8 mouse cellular contexts compared by ENCODE assay signal in the genomic region with DNA sequence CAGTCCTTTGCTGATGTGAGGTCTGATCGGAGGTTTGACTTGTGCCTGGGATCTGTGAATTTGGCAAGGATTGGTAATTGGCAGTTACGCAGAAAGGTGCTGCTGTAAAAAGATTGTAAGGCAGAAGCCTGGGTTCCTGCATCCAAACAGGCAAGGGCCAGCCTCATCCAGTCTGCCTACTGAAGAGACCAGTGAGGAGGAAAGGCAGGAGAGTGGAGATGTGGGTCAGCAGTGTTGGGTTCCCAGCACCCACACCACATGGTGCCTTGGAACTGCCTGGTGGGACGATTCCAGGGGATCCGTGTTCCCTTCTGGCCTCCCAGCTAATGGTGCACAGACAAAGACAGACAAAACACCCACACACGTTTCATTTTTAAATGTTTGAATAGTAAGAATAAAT. TPM values are rescaled to one million over a fixed set of nuclear protein-coding genes. Genes with fewer than 3 reads are reported as not detected.
A peak's percentile ranks its signal among the peaks of the same experiment; 100 is the strongest.
DNase-seq lines count a peak whose midpoint lies in the region; ATAC-seq and TF ChIP-seq lines count a peak whose summit lies in the region.
"Had no signal": no experiment of that assay in that cellular context is flagged by ENCODE, and none has a peak within 500 bp of the region (broad histone marks: within the 10 kb centered on the region; RNA-seq: fewer than 3 reads in every experiment).

No protein-coding gene starts in this region.

- H3K36me3 ChIP-seq in lung, embryonic 14.5 days (ENCODE audit: insufficient read depth): peaks cover 19% of the 10 kb centered on the region
- H3K36me3 ChIP-seq in hindbrain, embryonic 14.5 days (replicated peaks; ENCODE audit: control insufficient read depth, insufficient read depth): peaks cover 32% of the 10 kb centered on the region
- peaks cover 23% of the 10 kb centered on the region for H3K36me3 ChIP-seq in midbrain, embryonic 10.5 days

- DNase-seq in lung, embryonic 14.5 days: no peak
- DNase-seq in lung, adult 2 months: no peak
- peak; percentile 18 to 25 for DNase-seq in cerebellum, postnatal 25 days
- DNase-seq in hindbrain, embryonic 14.5 days (ENCODE audit: low spot score): no peak
- no peak for DNase-seq in midbrain, embryonic 10.5 days (ENCODE audit: low spot score)
- no peak for DNase-seq in lung, postnatal 36 days

- 53% methylated on average over 5 of the region's 5 CpGs for WGBS in lung, embryonic 14.5 days
- 45% methylated on average over 5 of the region's 5 CpGs for WGBS in lung, adult 2 months
- 67% methylated on average over 5 of the region's 5 CpGs for WGBS in hindbrain, embryonic 14.5 days
- WGBS in midbrain, embryonic 10.5 days: 74% methylated on average over 5 of the region's 5 CpGs

- no peaks in the 10 kb centered on the region for H3K27me3 ChIP-seq in lung, embryonic 14.5 days (ENCODE audit: insufficient read depth, low read length)
- H3K27me3 ChIP-seq in hindbrain, embryonic 14.5 days (ENCODE audit: control insufficient read depth, insufficient read depth, low read length): no peaks in the 10 kb centered on the region
- H3K27me3 ChIP-seq in midbrain, embryonic 10.5 days (ENCODE audit: low read depth, poor library complexity, severe bottlenecking): no peaks in the 10 kb centered on the region

- peaks cover 9% of the 10 kb centered on the region; the same call in 1 of the 2 replicates for H3K4me1 ChIP-seq in lung, embryonic 14.5 days (ENCODE audit: insufficient read depth)
- peaks cover 3% of the 10 kb centered on the region; the same call in 1 of the 2 replicates for H3K4me1 ChIP-seq in lung, adult 2 months (ENCODE audit: control insufficient read depth, insufficient read depth, low read length)
- H3K4me1 ChIP-seq in hindbrain, embryonic 14.5 days (replicated peaks; ENCODE audit: control insufficient read depth, insufficient read depth, low read length): peaks cover 13% of the 10 kb centered on the region
- peaks cover 21% of the 10 kb centered on the region for H3K4me1 ChIP-seq in midbrain, embryonic 10.5 days

- peak overlapping the region; percentile 71 for H3K9ac ChIP-seq in lung, embryonic 14.5 days
- H3K9ac ChIP-seq in hindbrain, embryonic 14.5 days: peak overlapping the region; percentile 79

- H3K4me2 ChIP-seq in lung, embryonic 14.5 days: peak overlapping the region; percentile 77
- H3K4me2 ChIP-seq in hindbrain, embryonic 14.5 days (replicated peaks): peak overlapping the region; percentile 86

- no peaks in the 10 kb centered on the region for H3K9me3 ChIP-seq in lung, embryonic 14.5 days (ENCODE audit: low read depth, low read length)
- no peaks in the 10 kb centered on the region for H3K9me3 ChIP-seq in hindbrain, embryonic 14.5 days (ENCODE audit: control insufficient read depth, low read length)
- no peaks in the 10 kb centered on the region for H3K9me3 ChIP-seq in midbrain, embryonic 10.5 days (replicated peaks)

- TF ChIP-seq POLR2A in lung, adult 2 months (IDR thresholded peaks at IDR 0.05; ENCODE audit: borderline replicate concordance, extremely low read depth, low read depth, low read length): no peak

- peak overlapping the region; percentile 68 for H3K4me3 ChIP-seq in lung, embryonic 14.5 days (ENCODE audit: low read depth, low read length)
- no peak overlapping the region for H3K4me3 ChIP-seq in lung, adult 2 months (replicated peaks; ENCODE audit: extremely low read depth, low read depth, low read length)
- peak overlapping the region; percentile 70 for H3K4me3 ChIP-seq in hindbrain, embryonic 14.5 days (replicated peaks; ENCODE audit: low read length)
- H3K4me3 ChIP-seq in midbrain, embryonic 10.5 days: peak overlapping the region; percentile 79

- TF ChIP-seq CTCF in lung, embryonic 14.5 days (IDR thresholded peaks at IDR 0.05; ENCODE audit: low read depth): no peak
- TF ChIP-seq CTCF in lung, adult 2 months (IDR thresholded peaks at IDR 0.05; ENCODE audit: insufficient read depth, low read length): no peak

- no peak for ATAC-seq in lung, embryonic 14.5 days (ENCODE audit: insufficient read depth)
- ATAC-seq in hindbrain, embryonic 14.5 days (ENCODE audit: low FRiP score): no peak
- no peak for ATAC-seq in megakaryocyte progenitor cell, adult 5-6 weeks (replicated peaks; ENCODE audit: poor library complexity)

- peak overlapping the region; percentile 86; the same call in 1 of the 2 replicates for H3K27ac ChIP-seq in lung, embryonic 14.5 days (ENCODE audit: low read depth)
- H3K27ac ChIP-seq in hindbrain, embryonic 14.5 days: peak overlapping the region; percentile 92
- H3K27ac ChIP-seq in midbrain, embryonic 10.5 days (replicated peaks): peak overlapping the region; percentile 92

RNA-seq across cellular contexts. Expression of a gene that starts 1.1 kb away (rescaled TPM):
- polyA plus RNA-seq in lung, embryonic 14.5 days (2014; fragmentation: Nextera tagmentation; extraction: Ambion mirVana): 14.6 and 15.1 TPM in 2 replicates
- 2.0 and 2.5 TPM in 2 replicates for polyA plus RNA-seq in lung, adult 2 months (2012; rRNA removed)
- polyA plus RNA-seq in hindbrain, embryonic 14.5 days (2014; fragmentation: Nextera tagmentation; extraction: Ambion mirVana): 17.4 and 18.3 TPM in 2 replicates
- polyA plus RNA-seq in midbrain, embryonic 10.5 days (2016; fragmentation: Nextera tagmentation; extraction: Ambion mirVana): 14.6 and 16.6 TPM in 2 replicates
- 11.6 and 12.4 TPM in 2 replicates for total RNA-seq in megakaryocyte progenitor cell, adult 5-6 weeks (2015)
- 6.8 and 7.3 TPM in 2 replicates for total RNA-seq in megakaryocyte progenitor cell, adult 5-6 weeks (2017)

RNA-seq across cellular contexts. Expression of a gene that starts 18.5 kb away (rescaled TPM):
- 4.9 and 5.3 TPM in 2 replicates for polyA plus RNA-seq in lung, embryonic 14.5 days (2014; fragmentation: Nextera tagmentation; extraction: Ambion mirVana)
- polyA plus RNA-seq in lung, adult 2 months (2012; rRNA removed): 1.6 and 1.8 TPM in 2 replicates
- polyA plus RNA-seq in hindbrain, embryonic 14.5 days (2014; fragmentation: Nextera tagmentation; extraction: Ambion mirVana): 8.0 and 8.5 TPM in 2 replicates
- polyA plus RNA-seq in midbrain, embryonic 10.5 days (2016; fragmentation: Nextera tagmentation; extraction: Ambion mirVana): 4.7 and 5.9 TPM in 2 replicates
- total RNA-seq in megakaryocyte progenitor cell, adult 5-6 weeks (2015): 0.54 and 1.1 TPM in 2 replicates
- total RNA-seq in megakaryocyte progenitor cell, adult 5-6 weeks (2017): 1.0 and 2.1 TPM in 2 replicates

RNA-seq across cellular contexts. Expression of a gene that starts 26.4 kb away (rescaled TPM):
- 0.23 and 0.33 TPM in 2 replicates for polyA plus RNA-seq in lung, embryonic 14.5 days (2014; fragmentation: Nextera tagmentation; extraction: Ambion mirVana)
- polyA plus RNA-seq in lung, adult 2 months (2012; rRNA removed): 0.09 TPM in 1 of 2 replicates, not detected in the other
- 0.57 and 1.0 TPM in 2 replicates for polyA plus RNA-seq in hindbrain, embryonic 14.5 days (2014; fragmentation: Nextera tagmentation; extraction: Ambion mirVana)
- 0.87 and 1.6 TPM in 2 replicates for polyA plus RNA-seq in midbrain, embryonic 10.5 days (2016; fragmentation: Nextera tagmentation; extraction: Ambion mirVana)
- 0.96 and 1.8 TPM in 2 replicates for total RNA-seq in megakaryocyte progenitor cell, adult 5-6 weeks (2015)
- 0.91 and 2.2 TPM in 2 replicates for total RNA-seq in megakaryocyte progenitor cell, adult 5-6 weeks (2017)

RNA-seq across cellular contexts. Expression of a gene that starts 36.3 kb away (rescaled TPM):
- 1.8 and 2.0 TPM in 2 replicates for polyA plus RNA-seq in lung, embryonic 14.5 days (2014; fragmentation: Nextera tagmentation; extraction: Ambion mirVana)
- 11.6 and 15.3 TPM in 2 replicates for polyA plus RNA-seq in lung, adult 2 months (2012; rRNA removed)
- 1.1 TPM in 2 replicates for polyA plus RNA-seq in hindbrain, embryonic 14.5 days (2014; fragmentation: Nextera tagmentation; extraction: Ambion mirVana)
- 0.83 and 1.0 TPM in 2 replicates for polyA plus RNA-seq in midbrain, embryonic 10.5 days (2016; fragmentation: Nextera tagmentation; extraction: Ambion mirVana)
- total RNA-seq in megakaryocyte progenitor cell, adult 5-6 weeks (2015): 6.5 and 9.1 TPM in 2 replicates
- total RNA-seq in megakaryocyte progenitor cell, adult 5-6 weeks (2017): 4.2 and 4.9 TPM in 2 replicates

RNA-seq across cellular contexts. Expression of a gene that starts 54.0 kb away (rescaled TPM):
- polyA plus RNA-seq in lung, embryonic 14.5 days (2014; fragmentation: Nextera tagmentation; extraction: Ambion mirVana): not detected in 2 replicates
- polyA plus RNA-seq in lung, adult 2 months (2012; rRNA removed): not detected in 2 replicates
- polyA plus RNA-seq in hindbrain, embryonic 14.5 days (2014; fragmentation: Nextera tagmentation; extraction: Ambion mirVana): not detected in 2 replicates
- not detected in 2 replicates for polyA plus RNA-seq in midbrain, embryonic 10.5 days (2016; fragmentation: Nextera tagmentation; extraction: Ambion mirVana)
- not detected in 2 replicates for total RNA-seq in megakaryocyte progenitor cell, adult 5-6 weeks (2015)
- not detected in 2 replicates for total RNA-seq in megakaryocyte progenitor cell, adult 5-6 weeks (2017)
- total RNA-seq: common myeloid progenitor, adult 5-6 weeks had no signal

Comparison
In these comparisons a context has a peak if more than half of its experiments do, and no peak if none do; other contexts are left out.
1. DNase-seq: peak in cerebellum, postnatal 25 days (2 of 2); none in lung, embryonic 14.5 days (single experiment), lung, adult 2 months (single experiment), hindbrain, embryonic 14.5 days (single experiment), midbrain, embryonic 10.5 days (single experiment) and lung, postnatal 36 days (single experiment).
2. Peak in every context shown above with its lines, with median percentiles within 50 percentile points of each other: H3K27ac ChIP-seq.